Mouse (Mus musculus): ENCODE results near the gene Epor.

DNA sequence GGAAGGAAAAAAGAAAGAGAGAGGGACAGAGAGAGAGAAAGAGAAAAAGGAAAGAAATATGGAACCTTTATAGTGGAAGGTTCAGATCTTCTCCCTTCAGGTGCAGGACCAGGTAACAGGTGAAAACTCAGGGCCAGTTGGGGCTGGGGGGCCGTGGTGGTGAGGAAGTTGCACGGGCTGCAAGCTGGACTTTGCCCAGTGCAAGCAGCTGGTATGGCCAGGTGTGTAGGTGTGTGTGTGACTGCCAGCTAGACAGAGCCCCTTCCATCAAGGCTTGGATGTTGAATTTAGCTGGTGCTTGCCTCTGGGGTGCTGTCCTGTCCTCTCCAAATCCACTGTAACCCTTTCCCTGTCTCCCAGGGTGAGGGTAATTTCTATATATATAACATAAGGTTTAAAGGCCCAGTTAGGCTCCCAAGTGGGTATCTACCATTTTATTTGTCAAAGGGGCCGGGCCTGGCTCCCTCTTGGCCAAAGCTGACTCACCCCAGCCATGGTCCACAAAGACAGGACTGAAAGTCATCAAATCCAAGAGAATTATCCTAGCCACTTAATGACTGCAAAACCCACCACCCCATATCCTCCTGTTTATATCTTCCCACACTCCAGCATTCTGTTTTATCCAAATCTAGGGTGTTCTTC is 46.3 kb downstream of the Epor start:
- TF ChIP-seq CTCF (IDR thresholded peaks at IDR 0.05; ENCODE audit: low read depth) (no peak), EP300 (IDR thresholded peaks at IDR 0.05; ENCODE audit: low read depth) (no peak)

All from liver, embryonic 14.5 days (tissue).